Mouse (Mus musculus) adrenal gland, postnatal 10 days (tissue): ENCODE data around the gene Cfap20. TPM values are rescaled to one million over a fixed set of nuclear protein-coding genes. Genes with fewer than 3 reads are reported as not detected.
A peak's percentile ranks its signal among the peaks of the same experiment; 100 is the strongest.
"Not testable (repeated sequence)": the region's sequence is repeated elsewhere in the genome, so short reads cannot be mapped to it uniquely, and the experiment has no call there.

ENCODE experiments used
- DNase-seq: peaks from one replicate; pipeline ENCODE4 v3.0.0; 2021; ENCODE audit warnings: mixed read lengths
- total RNA-seq, 2 experiments: library from RNA; stranded (reverse); gene quantifications; 2 replicates each; pipeline ENCODE4 v1.2.3; 2021

Gene Cfap20
- total RNA-seq, 2 experiments from 2014 or later: 48.4 to 57.7 TPM

DNA sequence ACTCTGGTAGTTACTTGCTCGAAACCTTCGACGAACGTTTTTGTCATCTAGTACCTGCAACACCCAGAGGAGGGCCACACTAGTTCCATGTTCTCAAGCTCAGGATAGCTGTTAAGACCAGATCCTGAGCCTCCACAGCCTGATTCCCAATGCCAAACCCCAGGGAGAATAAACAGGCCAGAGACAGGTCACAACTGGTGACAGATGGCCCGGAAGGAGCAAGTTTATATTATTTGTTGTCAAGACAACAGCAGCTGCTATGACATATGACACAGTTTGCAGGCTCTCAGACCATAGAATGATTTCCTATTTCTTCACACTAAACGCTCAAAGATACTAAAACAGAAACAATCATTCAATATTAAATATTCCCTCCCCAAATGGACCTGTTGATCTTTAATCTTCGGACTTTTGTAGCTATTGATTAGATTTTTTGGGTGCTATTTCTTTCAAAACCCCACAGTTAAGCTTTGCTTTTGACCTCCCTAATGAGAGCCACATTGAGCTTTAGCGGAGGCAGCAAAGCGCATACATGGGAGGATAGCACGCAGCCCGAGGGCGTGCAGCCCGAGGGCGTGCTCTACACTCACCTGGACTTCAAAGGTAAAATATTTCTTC is 12.4 kb downstream of the Cfap20 start:
- no peak for DNase-seq

DNA sequence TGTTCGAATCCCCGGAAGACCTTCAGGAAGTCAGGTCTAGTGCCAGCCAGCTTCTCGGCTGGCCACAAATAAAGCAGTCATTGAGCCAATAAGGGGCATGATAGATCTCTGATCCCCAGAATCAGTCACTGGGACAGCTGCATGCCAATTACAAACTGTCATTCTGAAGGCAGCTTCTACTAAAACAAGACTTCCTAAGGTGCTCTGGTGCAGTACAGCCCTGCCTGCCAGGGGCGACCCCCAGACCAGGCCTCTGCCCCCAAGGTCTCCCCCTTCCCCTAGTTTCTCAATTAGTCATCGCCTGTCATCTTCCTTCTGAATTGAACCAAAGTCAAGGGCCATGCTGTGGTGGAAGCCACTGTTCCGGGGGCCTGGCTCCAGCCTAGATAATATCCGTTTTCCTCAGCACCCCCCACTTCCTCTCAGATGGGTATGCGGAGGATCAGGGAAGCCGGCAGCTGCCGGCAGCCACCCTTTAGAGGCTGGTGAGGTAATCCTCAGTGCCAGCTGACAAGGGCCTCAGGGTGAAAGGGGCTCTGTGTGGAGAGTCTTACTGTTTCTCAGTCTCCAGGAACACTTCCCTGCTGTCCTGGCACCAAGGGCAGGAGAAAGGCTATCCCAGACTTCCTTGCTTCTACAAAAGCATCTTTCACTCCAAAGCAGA is 23.2 kb downstream of the Cfap20 start:
- peak; percentile 38 for DNase-seq

DNA sequence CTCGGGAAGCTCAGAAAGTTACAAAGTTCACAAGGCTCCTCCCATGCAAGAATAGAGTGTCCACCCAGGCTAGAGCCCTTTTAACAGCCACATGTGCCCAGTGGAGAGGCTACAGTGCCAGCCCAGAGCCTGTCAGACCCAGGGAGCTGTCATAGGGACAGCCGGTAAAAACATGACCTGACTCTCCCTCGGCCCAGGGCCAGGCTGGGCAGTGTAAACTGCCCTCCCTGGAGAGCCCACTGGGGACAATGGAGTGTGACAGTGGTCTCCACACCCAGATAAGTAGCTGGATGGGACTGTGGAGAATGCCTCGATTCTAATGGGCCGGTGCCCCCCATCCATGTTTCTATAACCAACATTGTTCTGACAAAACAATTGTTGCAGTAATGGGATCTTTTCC is 25.2 kb downstream of the Cfap20 start:
- no peak for DNase-seq

DNA sequence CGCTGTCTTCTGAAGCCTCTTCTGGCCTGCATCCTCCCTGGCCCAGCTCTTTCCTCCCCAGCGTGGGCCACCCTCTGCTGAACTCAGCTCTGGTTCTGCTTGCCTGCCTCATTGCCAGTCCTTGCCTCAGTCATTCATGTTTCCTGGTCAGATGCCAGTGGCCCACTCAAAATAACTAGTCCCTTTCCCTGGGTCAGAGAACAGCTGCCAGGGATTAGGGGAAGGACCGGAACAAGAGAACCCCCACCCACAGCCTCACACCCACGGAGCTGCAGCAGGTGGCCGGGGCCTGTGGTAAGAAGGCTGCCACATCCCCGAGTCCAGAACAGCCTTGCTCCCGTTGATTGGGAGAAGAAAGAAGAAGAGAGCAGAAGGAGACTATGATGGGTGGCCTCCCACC is 33.6 kb downstream of the Cfap20 start:
- no peak for DNase-seq

DNA sequence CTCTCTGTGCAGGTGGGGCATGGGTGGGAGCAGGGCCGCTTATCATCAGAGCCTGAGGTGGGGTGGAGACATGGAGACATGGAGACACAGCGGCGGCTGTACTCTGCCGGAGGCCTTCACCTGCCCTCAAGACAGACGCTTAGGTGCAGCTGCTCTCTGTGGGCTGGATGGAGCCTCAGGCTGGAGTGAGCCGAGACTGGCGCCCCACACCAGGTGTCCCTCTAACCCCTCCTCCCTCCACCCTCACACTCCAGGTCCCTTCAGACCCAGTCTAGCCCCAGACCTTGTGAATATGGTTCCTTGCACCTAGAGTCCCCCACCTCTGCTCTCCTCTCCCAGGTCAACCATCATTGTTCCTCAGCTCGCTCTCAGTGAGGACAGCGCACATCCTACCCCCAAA is 35.5 kb downstream of the Cfap20 start:
- no peak for DNase-seq

DNA sequence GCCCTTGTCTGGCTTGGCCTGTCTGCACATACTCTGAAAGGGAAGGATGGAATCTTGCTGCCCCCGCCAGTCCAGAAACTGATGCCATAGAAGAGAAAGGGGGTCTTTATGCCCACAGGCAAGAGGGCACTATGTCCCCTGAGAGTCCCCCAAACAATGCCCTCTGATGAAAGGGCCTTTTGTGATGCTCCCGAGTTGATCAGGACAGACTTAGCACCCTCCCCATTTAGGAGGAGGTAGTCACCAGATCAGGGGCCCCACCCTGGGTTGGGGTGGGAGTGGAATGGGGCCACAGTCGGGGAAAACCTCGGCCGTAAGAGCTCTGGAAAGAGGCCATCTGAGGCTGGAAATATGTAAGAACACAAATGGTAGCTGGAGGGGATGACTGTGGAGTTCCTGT is 37.5 kb downstream of the Cfap20 start:
- DNase-seq: no peak

DNA sequence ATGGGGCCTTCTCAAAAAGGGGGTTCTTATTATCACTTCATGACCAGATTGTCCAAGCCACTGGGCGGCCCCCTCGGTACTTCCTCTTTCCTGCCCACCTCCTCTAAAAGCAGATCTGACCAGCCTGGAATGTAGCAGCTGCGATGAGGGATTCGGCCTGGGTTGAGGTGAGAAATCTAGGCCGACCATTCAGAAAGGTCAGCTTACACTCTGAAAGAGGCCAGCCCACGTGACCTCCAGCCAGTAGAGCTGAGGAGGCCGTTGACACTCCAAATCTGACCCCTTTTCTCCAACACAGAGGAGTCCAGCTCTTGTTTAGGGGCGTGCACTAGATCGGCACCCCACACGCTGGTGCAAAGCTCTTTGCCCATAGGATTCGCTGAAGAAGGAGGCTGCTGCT is 37.9 kb downstream of the Cfap20 start:
- DNase-seq: no peak

DNA sequence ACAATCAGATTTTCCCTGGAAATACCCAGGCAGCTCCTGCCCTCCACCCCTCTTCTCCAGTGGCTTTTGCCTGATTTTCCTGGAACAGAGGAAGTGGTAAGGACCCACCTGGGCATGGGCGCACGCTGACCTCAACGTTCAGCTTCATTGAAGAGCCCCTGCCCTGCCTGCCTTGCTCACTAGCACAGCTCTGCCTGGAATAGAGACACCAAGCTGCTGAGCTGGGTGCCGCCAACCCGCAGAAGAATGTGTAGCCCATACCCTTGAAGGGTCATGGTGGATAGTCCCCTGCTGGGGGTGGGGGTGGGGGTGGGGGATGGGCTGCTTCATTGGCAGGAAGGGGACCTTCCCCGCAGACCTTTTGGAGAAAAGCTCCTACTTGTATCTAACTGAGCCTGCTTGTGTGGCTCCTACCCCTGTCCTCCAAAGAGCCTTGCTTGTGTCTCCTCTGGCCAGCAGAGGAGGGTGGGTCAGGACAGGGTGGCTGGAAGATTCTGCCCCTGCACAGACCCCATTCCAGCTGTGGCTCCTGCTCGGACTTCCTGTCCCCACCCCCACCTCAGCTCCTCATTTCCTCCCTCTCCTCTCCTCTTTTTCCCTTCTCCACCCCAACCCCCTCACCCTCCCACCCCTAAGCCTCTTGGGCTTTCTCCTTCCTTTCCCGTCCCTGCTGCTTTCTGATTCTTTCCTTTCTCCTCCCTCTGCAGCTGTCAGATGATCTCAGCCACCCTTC is 39.3 kb downstream of the Cfap20 start:
- no peak for DNase-seq

DNA sequence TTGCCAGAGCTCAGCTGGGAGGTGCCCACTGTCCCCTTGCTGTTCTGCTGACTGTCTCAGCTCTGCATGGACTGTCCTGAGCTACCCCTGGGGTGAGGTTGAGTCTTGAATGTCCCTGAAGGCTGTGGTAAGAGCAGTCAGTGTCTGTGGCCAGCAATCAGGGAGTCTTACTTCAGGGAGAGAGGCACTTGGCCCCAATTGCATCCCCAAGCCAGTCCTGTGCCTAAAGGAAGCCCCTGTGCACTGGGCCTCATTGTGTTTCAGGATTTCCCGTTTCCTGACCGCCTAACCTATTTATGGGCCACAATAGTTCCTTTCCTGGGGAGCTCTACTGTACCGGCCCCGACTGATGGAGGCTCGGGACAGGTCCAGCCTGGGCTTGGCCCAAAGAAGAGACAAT is 42.1 kb downstream of the Cfap20 start:
- peak; percentile 18 for DNase-seq

DNA sequence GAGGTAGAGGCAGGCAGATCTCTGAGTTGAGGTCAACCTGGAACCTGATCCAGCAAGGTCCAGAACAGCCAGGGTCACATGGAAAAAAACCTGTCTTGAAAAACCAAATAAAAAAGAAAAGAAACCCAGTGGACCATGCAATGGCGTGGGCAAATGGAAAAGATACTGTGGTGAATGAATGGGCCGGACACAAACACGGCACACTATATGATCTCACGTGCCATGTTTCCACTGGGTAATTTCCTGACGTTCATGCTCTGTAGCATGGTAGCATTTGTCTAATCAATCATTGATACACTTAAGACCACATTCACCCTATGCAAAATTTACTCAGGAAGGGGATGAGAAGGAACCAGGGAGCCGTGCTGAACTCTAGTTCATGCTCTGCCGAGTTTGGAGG is 43.6 kb downstream of the Cfap20 start:
- DNase-seq: no peak

DNA sequence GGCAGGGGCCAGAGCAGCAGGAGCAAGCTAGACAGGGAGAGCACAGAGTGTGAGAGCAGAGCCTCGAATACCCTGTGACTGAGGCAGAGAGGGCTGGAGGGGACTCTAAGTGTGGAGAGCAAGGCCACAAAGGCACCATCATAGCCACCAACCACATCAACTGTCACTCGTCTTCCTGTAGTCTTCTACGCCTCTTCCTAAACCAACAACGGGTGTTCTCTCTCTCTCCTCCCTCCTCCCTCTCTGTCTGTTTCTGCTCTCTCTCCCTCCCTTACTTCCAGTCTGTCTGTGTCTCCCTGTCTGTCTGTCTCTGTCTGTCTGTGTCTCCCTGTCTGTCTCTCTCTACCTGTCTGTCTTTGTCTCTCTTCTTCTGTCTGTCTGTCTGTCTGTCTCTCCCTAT is 44.4 kb downstream of the Cfap20 start:
- no peak for DNase-seq

DNA sequence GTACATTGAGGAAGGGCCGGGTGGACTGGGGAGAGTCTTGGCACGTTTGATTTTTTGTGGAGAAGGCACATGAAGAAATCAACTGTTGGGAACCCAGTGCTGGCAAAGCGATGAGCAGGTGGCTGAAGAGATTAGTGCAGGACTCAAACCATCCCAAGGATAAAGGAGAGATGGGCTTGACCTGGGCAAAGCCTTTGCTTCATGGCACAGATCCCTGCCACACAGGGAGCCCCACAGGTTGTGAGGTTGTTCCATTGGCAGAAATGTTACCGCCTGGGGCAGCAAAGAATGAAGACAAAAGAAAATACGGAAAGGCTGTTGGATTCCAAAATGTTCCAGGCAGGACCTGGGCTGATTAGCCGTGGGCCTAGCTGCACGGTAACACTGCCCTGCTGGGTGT is 46.7 kb downstream of the Cfap20 start:
- no peak for DNase-seq

DNA sequence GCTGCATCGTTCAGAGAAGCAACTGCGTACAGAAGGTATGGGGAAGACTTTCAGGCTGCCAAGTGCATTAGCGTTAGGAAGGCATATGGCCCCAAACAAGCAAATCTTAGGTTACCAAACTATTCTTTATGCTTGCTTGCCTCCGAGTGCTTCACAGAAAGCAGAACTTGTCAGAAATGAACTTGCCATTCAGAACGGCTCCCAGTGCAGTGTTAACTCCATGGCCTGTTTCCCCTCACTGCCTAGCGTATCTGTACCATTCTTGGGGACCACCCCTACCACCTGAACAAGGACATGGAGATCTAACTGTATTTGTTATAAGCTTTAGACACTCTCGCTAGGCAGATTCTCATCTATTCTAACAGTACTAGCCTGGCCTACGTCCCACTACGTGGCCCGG is 47.4 kb downstream of the Cfap20 start:
- no peak for DNase-seq

DNA sequence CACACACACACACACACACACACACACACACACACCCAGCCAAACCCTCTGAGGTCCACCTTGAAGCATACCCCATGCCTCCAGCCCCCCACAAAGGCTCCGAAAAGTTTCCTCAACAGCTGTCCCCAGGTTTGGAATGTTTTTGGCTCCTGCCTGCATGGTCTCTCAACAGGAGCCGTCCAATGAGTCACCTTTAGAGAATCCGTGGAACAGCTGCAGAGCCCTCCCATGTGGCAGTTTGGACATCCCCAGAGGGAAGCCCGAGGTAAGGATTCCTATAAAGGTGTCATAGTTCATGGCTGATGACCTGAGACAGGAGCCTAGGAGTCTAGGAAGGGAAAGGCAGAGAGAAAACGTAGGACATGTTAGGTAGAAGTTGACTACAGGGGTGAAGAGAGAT is 48.6 kb downstream of the Cfap20 start:
- DNase-seq: no peak

DNA sequence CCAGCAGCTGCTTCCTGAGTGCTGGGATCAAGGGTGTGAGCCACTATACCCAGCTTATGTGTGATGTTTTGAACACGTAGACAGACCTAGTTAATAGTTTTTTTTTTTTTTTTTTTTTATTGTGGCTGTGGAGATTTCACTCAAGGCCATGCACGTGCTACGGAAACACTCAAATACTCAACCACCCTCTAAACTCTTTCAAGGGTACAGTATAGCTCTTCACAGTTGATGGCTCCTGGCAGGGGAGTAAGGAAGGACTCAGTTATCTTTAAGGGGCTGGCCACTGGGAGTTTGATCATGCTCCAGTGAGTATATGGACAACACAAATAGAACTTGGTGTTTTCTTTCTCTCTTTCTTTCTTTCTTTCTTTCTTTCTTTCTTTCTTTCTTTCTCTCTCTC is 50.2 kb downstream of the Cfap20 start:
- DNase-seq: no peak

DNA sequence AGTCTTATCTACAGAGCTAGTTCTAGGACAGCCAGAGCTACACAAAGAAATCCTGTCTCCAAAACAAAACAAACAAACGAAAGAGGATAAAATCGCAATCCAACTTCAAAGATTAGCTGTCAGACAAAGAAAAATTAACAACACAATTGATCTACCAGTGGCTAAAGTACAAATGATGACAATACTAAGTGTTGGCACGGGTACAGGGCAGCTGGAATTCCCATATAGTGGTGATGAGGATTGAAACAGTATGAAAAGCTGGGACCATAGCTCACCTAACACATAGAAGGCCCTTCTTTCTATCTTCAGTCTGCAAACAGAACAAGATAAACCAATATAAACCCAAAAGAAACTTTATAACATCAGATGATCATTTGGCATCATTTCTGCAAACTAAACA is 53.1 kb downstream of the Cfap20 start:
- DNase-seq: no peak

DNA sequence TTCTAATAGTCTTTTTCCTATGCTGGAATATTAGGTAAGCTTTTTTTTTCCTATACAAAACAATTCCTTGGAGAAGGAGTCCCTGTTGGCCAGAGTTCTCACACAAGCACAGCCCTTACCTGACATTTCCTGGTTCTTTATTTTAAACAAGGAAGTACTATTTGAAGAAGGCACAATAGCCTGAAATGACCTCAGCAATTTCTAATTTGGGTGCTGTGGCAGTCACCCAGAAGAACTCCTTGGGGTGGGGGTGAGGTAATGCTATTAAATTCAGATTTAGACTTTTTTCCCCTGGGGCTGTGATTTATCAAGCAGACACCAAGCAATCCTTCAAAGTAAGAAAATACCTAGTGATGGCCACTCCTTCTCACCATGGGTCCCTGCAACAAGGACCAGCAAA is 53.7 kb downstream of the Cfap20 start:
- DNase-seq: peak; percentile 29

DNA sequence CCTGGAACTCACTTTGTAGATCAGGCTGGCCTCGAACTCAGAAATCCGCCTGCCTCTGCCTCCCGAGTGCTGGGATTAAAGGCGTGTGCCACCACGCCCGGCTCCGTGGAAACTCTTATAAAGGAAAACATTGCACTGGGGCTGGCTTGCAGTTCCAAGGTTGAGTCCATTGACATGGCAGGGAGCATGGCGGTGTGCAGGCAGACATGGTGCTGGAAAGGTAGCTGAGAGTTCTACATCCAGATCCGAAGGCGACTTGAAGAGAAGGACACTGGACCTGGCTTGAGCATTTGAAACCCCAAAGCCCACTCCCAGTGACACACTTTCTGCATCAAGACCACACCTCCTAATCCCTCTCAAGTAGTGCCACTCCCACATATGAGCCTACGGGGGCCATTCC is 55.7 kb downstream of the Cfap20 start:
- DNase-seq: not testable (repeated sequence)

DNA sequence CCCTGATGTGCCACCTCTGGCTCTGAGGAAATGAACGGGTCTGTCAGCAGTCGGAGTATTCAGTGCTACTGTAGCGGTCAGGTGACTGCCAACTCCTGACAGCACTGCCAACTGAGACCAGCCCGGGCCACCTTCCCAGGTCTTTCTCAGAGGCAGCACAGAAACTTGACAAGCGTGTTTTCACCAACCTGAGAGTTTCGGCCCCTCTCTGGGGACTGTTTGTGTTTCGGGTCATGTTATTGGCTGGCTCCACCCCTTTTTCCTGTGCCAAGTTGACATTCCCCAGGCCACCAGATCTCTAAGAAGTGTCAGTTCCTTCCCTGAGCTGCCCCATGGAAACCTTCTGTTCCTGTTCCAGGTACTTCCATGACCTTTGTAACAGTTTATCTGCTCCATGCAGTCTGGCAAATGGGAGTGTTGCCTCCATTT is 56.8 kb downstream of the Cfap20 start:
- DNase-seq: peak; percentile 62

DNA sequence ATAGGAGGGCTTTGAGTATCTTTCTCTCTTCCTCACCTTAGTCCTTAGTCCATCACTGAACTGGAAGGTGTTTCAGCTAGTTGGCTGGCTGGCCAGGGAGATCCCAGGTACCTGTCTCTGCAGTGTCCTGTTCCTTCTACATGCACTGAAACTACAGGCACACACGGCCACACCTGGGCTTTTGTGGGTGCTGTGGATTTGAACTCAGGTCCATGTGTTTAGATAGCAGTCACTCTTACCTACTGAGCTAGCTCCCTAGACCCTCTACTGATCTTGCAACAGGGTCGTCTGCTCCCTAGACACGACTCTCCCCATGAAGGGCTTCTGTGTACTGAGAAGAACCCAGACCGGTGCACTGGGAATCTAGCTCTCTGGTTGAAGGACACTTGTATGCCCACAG is 57.6 kb downstream of the Cfap20 start:
- DNase-seq: no peak

DNA sequence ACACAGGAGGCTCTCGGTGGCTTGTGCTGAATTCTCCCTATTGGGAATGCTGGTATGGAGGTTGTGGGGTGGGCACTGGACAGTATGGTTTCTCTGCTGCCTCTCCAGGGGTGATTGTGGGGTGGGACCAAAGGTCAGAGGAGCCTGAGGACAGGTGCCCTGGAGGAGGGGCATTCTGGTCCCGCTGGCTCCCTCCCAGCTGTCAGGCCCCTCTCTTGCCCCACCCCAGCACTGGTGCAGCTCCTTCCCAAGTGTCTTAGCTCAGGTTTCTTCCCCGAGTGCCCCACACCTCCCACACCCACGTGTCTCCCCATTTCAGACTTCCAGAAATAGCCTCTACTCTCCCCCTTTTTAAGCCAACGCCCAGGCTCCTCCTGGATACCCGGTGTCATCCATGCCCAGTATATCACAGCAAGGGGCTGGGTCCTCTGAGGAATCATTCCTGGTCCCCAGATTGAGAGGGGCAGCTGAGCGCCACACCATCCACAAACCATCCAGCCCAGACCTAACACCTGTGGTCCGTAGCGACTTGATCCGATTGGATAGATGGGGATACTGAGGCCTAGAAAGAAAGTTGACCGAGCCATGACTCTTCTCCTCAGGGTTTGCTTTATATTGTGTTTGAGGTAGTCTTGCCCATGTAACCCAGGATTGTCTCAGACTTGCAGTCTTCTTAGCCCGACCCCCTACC is 58.2 kb downstream of the Cfap20 start:
- no peak for DNase-seq

DNA sequence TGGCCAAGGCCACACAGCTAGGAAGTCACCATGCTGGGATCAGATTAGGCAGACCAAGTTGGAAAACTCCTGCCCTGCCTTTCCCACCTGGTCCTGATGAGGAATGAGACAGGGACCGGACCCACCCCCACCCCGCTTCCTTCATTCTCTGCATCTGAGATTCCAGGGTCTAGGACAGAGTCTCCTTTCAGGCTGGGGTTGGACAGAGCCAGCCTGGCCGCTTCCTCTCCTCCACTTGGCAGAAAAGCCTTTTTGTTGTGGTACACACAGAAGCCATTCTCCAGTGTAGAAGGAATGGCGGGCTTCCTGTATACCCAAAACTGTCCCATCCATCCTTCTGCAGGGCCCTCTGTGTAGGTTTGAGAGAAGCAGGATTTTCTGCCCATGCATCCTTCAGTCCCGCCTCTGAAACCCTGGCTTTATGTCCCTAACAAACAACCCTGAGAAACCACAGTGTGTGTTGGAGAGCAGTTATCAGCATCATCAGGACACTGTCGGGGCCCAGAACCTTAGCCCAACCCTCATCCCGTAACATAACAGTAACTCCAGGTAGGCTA is 59.2 kb downstream of the Cfap20 start:
- no peak for DNase-seq

DNA sequence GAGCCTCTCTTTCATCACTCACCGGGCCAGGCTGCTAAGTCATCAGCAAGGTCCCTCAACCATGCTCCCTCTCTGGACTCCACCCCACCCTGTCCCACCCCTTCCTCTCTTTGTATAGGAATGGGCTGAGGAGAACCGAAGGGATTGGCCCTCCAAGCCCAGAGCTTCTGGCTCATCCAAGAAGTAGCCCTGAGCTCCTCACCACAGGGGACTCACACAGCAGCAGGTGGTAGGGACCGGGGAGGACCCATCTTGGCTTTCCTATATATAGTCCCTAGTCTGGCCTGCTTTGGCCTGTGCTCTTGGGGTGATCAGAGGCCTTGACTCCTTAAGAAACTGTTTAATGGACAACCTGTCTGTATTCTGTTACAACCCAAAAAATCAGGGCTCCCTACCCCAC is 60.2 kb downstream of the Cfap20 start:
- no peak for DNase-seq
